Mouse (Mus musculus): Measurements from ENCODE around the gene Pde4c.

Pde4c gene

GRCm38 (mm10) chr8:70787941-70788667 is 64.6 kb downstream of the Pde4c start:
- no peak for DNase-seq (ENCODE audit: extremely low read depth, low read depth)

- DNase-seq (ENCODE audit: extremely low read depth, low read depth): no peak
These were observed 65.5 kb downstream of the Pde4c start for GRCm38 (mm10) chr8:70789046-70789445.

- DNase-seq (ENCODE audit: extremely low read depth, low read depth): no peak
These were observed 67.3 kb downstream of the Pde4c start for GRCm38 (mm10) chr8:70790846-70791245.

GRCm38 (mm10) chr8:70791294-70791701 is 67.8 kb downstream of the Pde4c start:
- DNase-seq (ENCODE audit: extremely low read depth, low read depth): peak; percentile 80

- DNase-seq (ENCODE audit: extremely low read depth, low read depth): peak; percentile 87
These were observed 68.6 kb downstream of the Pde4c start for GRCm38 (mm10) chr8:70791975-70792691.

GRCm38 (mm10) chr8:70792700-70793099 is 69.2 kb downstream of the Pde4c start:
- no peak for DNase-seq (ENCODE audit: extremely low read depth, low read depth)

GRCm38 (mm10) chr8:70794215-70794614 is 70.7 kb downstream of the Pde4c start:
- no peak for DNase-seq (ENCODE audit: extremely low read depth, low read depth)

GRCm38 (mm10) chr8:70795370-70795769 is 71.8 kb downstream of the Pde4c start:
- no peak for DNase-seq (ENCODE audit: extremely low read depth, low read depth)

- DNase-seq (ENCODE audit: extremely low read depth, low read depth): no peak
These were observed 73.0 kb downstream of the Pde4c start for GRCm38 (mm10) chr8:70796403-70797080.

GRCm38 (mm10) chr8:70797081-70798070 is 73.9 kb downstream of the Pde4c start:
- DNase-seq (ENCODE audit: extremely low read depth, low read depth): peak; percentile 94

GRCm38 (mm10) chr8:70798281-70798680 is 74.8 kb downstream of the Pde4c start:
- DNase-seq (ENCODE audit: extremely low read depth, low read depth): no peak

GRCm38 (mm10) chr8:70800648-70801047 is 77.1 kb downstream of the Pde4c start:
- DNase-seq (ENCODE audit: extremely low read depth, low read depth): no peak

Measured in MEL-GATA-1-ER (cell line).